Mouse (Mus musculus): ENCODE data around the gene Runx2. TPM values are rescaled to one million over a fixed set of nuclear protein-coding genes. Genes with fewer than 3 reads are reported as not detected.

The Runx2 gene
- polyA plus RNA-seq, 1 experiment = 7.9 TPM

DNA sequence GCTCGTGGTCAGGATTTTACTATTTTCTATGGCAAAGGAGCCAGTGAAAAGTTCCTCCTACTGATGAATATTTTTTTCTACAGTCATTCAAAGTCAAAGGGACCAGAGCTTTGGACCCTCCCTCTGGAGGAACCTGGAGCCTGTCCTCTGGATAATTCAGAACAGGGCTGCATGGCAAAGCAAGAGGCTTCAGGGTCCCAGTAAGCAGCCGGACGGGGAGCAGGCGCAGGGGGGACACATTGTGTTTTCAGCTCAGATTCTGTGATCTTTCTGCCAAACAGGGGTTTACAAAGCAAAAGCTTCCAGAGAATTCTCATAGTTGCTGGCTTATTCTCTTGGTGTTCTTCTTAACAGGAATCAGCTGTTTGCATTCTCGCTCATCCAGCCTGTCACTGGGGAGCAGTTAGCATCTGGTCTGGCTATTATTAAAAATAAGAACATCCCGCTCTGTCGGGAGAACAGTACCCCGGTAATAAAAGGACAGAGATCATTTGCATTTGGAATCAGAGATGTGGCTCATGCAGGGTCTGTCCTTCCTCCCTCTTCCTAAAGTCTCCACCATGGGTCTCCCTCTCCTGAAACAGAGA, 216.6 kb downstream of the Runx2 start:
- no peak overlapping the region for H3K27ac ChIP-seq (ENCODE audit: insufficient read depth, low read depth, low read length)
- no peak for TF ChIP-seq POLR2A (IDR thresholded peaks at IDR 0.05; ENCODE audit: borderline replicate concordance, low read depth, low read length)
- TF ChIP-seq CTCF (IDR thresholded peaks at IDR 0.05; ENCODE audit: low read depth, low read length) = no peak
- H3K4me3 ChIP-seq (ENCODE audit: insufficient read depth, low read length) = no peak overlapping the region
- H3K4me1 ChIP-seq (ENCODE audit: control insufficient read depth, insufficient read depth, low read length) = peaks cover 12% of the 10 kb centered on the region

DNA sequence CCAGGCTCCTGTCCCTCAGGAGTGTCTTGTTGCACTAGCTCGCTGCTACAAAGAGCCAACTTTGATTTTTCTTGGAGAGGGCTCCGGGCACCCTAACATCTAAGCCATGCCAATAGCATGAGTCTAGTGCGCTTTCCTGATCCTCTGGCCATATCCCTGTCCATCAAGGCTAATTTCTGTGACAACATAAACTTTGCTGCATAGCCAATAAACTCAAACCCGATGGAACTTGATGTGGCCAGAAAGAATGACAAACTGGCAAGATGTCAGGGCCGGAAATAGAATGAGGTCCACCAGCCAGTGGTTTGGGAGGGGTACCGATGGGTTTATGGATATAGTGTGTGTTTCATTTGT, 221.9 kb downstream of the Runx2 start:
- H3K4me3 ChIP-seq (ENCODE audit: insufficient read depth, low read length) = no peak overlapping the region
- H3K4me1 ChIP-seq (ENCODE audit: control insufficient read depth, insufficient read depth, low read length) = no peaks in the 10 kb centered on the region
- TF ChIP-seq POLR2A (IDR thresholded peaks at IDR 0.05; ENCODE audit: borderline replicate concordance, low read depth, low read length) (no peak), CTCF (IDR thresholded peaks at IDR 0.05; ENCODE audit: low read depth, low read length) (no peak)
- H3K27ac ChIP-seq (ENCODE audit: insufficient read depth, low read depth, low read length) = no peak overlapping the region

DNA sequence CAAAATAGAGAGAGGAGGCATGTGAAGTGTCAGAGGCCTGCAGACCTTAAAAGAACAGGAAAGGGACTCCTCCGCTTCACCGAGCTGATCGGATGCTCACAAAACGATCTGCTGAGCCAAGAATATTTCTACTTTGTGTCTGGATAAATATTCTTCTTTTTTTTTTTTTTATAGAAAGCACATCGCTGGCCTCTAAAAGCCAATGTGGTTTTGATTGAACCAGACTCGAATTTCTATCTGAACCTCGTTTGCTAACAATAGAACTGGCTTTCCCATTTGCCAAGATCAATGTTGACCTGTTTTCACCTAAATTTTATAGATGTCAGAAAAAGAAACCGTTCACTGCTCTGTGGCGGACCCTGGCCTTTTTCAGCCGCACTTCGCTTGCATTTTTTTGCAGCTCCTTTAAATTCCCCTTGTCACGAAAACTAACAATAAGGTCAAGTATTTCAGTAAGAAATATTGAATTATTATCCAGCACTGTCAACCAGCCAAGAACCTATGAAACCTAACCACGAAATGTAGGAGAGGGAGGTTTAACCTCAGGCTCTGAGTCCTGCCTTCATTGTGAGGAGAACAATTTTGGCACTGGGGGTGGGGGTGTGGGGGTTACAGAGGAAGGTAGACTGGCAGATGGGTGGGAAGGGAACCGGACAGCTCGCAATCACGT, 222.4 kb downstream of the Runx2 start:
- TF ChIP-seq POLR2A (IDR thresholded peaks at IDR 0.05; ENCODE audit: borderline replicate concordance, low read depth, low read length) (no peak), CTCF (IDR thresholded peaks at IDR 0.05; ENCODE audit: low read depth, low read length) (no peak)
- Histone ChIP-seq H3K4me1 (ENCODE audit: control insufficient read depth, insufficient read depth, low read length) (no peaks in the 10 kb centered on the region), H3K4me3 (ENCODE audit: insufficient read depth, low read length) (no peak overlapping the region), H3K27ac (ENCODE audit: insufficient read depth, low read depth, low read length) (no peak overlapping the region)

DNA sequence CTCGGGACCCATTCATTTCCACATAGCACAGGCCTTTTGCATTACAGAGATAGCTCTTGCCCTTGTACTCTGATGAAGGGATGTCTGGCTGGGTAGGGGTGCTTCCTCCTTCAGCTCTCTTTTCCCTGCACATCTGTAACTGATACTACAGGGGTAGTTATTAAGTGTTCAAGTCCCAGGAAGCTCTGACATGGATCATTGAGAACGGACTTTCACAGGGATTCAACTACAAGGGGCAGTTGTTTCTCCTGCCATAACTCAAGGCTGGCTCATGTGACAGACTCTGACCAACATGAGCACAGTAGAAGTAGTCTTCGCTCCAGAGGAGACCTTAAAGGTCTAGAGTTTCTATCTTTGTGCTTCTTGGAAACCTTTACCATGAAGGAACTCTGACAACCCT, 226.1 kb downstream of the Runx2 start:
- H3K27ac ChIP-seq (ENCODE audit: insufficient read depth, low read depth, low read length) = no peak overlapping the region
- no peak overlapping the region for H3K4me3 ChIP-seq (ENCODE audit: insufficient read depth, low read length)
- H3K4me1 ChIP-seq (ENCODE audit: control insufficient read depth, insufficient read depth, low read length) = no peaks in the 10 kb centered on the region
- no peak for TF ChIP-seq CTCF (IDR thresholded peaks at IDR 0.05; ENCODE audit: low read depth, low read length)
- TF ChIP-seq POLR2A (IDR thresholded peaks at IDR 0.05; ENCODE audit: borderline replicate concordance, low read depth, low read length) = no peak

DNA sequence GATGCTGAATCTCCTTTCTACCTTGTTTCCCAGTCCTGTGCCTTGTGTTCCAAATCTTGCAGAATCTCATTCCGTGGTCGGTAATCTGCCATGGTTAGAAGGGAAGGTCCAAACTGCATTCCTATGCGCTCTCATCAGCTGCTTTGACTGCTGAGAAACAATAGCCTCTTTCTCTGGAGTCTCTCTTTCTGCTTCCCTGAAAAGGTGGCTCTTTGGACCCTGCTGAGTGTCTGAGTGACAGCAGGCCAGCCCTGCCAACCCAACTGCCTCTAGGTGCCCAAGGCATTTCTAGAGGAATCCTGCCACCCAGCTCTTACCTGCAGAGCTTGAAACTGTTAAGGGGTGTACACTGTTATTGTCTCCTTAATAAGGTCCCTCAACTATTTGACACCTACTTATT, 226.6 kb downstream of the Runx2 start:
- no peak overlapping the region for H3K27ac ChIP-seq (ENCODE audit: insufficient read depth, low read depth, low read length)
- H3K4me1 ChIP-seq (ENCODE audit: control insufficient read depth, insufficient read depth, low read length) = no peaks in the 10 kb centered on the region
- TF ChIP-seq CTCF (IDR thresholded peaks at IDR 0.05; ENCODE audit: low read depth, low read length) = no peak
- no peak for TF ChIP-seq POLR2A (IDR thresholded peaks at IDR 0.05; ENCODE audit: borderline replicate concordance, low read depth, low read length)
- H3K4me3 ChIP-seq (ENCODE audit: insufficient read depth, low read length) = no peak overlapping the region

DNA sequence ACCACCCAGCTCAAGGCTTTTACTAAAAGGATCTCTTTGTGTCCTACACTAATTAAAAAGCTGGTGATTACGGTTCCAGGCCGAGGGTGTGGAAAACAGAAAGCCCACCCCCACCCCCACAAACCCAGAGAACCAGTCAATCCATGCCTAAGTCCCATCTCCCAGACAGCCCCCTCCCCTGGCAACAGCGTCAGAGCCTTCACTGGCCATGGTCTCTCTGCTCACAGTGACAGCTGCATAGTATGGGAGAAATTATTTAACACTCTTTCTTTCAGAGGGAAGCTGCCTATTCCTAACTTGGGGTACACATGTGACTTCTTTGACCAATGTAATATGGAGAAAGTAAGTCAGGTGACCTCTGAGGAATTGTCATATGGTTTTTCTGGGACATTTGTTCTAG, 228.4 kb downstream of the Runx2 start:
- no peak for TF ChIP-seq POLR2A (IDR thresholded peaks at IDR 0.05; ENCODE audit: borderline replicate concordance, low read depth, low read length)
- no peak for TF ChIP-seq CTCF (IDR thresholded peaks at IDR 0.05; ENCODE audit: low read depth, low read length)

DNA sequence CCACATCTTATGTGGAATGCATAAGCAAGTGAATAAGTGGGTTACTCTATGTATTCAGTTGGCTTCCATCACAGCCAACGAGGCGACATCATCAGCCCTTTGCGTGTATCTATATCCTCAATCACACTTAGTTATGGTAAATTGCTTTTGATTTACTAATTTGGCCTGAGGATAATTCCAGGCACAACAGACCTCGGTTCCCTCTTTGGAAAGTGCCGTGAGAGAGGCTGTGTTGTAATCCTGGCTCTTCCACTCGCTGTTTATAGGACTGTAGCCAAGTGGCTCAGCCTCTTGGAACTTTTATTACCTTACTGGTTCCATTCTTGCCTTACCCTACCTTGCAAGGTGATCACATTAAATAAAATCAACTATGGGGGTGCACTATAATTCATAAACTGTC, 229.8 kb downstream of the Runx2 start:
- Histone ChIP-seq H3K4me3 (ENCODE audit: insufficient read depth, low read length) (no peak overlapping the region), H3K27ac (ENCODE audit: insufficient read depth, low read depth, low read length) (no peak overlapping the region), H3K4me1 (ENCODE audit: control insufficient read depth, insufficient read depth, low read length) (no peaks in the 10 kb centered on the region)
- TF ChIP-seq POLR2A (IDR thresholded peaks at IDR 0.05; ENCODE audit: borderline replicate concordance, low read depth, low read length) = no peak
- no peak for TF ChIP-seq CTCF (IDR thresholded peaks at IDR 0.05; ENCODE audit: low read depth, low read length)

More for the DNA sequence above, 228.4 kb downstream of the Runx2 start:
- Histone ChIP-seq H3K4me1 (ENCODE audit: control insufficient read depth, insufficient read depth, low read length) (no peaks in the 10 kb centered on the region), H3K4me3 (ENCODE audit: insufficient read depth, low read length) (no peak overlapping the region), H3K27ac (ENCODE audit: insufficient read depth, low read depth, low read length) (no peak overlapping the region)

DNA sequence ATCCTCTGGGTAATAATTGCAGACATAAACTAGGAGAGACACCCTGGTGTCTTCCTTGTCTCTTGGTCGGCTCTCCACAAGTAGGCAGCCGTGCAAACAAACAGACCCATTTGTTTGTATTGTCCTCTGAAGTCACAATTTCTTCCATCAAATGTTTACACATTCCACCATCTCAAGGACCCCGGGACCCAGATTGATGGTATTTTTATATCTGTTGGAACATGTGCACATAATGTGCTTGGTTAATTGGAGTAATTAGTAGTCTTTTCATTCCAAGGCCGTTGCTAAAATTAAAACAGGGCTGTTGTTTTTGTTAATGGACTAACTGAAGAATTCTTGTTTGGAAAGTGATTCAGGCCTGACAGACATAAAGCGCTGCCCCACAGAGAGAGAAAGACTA, 236.8 kb downstream of the Runx2 start:
- H3K4me1 ChIP-seq (ENCODE audit: control insufficient read depth, insufficient read depth, low read length) = no peaks in the 10 kb centered on the region
- no peak overlapping the region for H3K27ac ChIP-seq (ENCODE audit: insufficient read depth, low read depth, low read length)
- no peak overlapping the region for H3K4me3 ChIP-seq (ENCODE audit: insufficient read depth, low read length)
- TF ChIP-seq CTCF (IDR thresholded peaks at IDR 0.05; ENCODE audit: low read depth, low read length) (no peak), POLR2A (IDR thresholded peaks at IDR 0.05; ENCODE audit: borderline replicate concordance, low read depth, low read length) (no peak)

DNA sequence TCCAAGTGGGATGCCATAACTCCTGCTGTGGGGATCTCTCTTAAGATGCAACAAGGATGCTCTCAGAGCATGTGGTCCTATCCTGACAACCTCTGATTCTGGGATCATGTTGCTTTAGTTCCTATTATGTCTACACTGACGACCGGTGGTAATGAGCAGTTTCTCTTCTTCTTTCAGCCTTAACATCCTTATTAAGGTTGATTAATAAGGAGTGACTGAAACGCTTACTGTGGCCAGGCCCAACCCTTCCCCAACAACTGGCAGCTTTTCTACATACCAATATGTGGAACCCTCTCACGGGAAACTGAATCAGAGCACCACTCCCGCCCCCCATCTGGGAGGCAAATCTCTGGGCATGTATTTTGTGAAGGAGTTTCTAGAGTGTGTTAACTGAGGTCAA, 243.7 kb downstream of the Runx2 start:
- Histone ChIP-seq H3K4me1 (ENCODE audit: control insufficient read depth, insufficient read depth, low read length) (no peaks in the 10 kb centered on the region), H3K4me3 (ENCODE audit: insufficient read depth, low read length) (no peak overlapping the region), H3K27ac (ENCODE audit: insufficient read depth, low read depth, low read length) (no peak overlapping the region)
- TF ChIP-seq CTCF (IDR thresholded peaks at IDR 0.05; ENCODE audit: low read depth, low read length) (no peak), POLR2A (IDR thresholded peaks at IDR 0.05; ENCODE audit: borderline replicate concordance, low read depth, low read length) (no peak)

DNA sequence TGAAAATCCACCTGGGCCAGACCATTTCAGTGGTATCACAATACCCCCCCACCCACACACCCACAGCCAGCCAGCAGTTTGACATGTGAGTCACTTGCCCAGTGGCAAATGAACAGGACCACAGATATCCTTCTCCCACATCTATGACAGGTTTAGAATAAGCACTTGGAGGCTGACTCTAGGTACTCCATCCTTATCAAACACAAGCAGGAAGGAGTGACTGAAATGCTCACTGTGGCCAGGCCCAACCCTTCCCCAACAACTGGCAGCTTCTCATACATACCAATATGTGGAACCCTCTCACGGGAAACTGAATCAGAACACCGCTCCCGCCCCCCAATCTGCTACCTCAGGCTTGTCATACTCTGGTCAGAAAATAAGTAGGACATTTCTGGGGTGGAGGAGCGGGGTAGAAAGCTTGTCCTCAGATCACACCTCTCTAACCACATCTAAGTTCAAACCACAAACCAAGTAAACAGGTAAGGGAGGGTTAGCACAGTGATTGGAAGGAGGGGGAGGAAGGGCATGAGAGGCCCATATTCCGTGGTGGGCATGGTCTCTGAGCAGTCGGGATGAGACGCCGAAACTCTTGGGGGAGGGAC, 245.5 kb downstream of the Runx2 start:
- Histone ChIP-seq H3K27ac (ENCODE audit: insufficient read depth, low read depth, low read length) (no peak overlapping the region), H3K4me1 (ENCODE audit: control insufficient read depth, insufficient read depth, low read length) (no peaks in the 10 kb centered on the region), H3K4me3 (ENCODE audit: insufficient read depth, low read length) (no peak overlapping the region)
- TF ChIP-seq CTCF (IDR thresholded peaks at IDR 0.05; ENCODE audit: low read depth, low read length) (no peak), POLR2A (IDR thresholded peaks at IDR 0.05; ENCODE audit: borderline replicate concordance, low read depth, low read length) (no peak)

Measured in bone marrow macrophage, adult 2 months (primary cell).